Mouse (Mus musculus) kidney, adult 2 months (tissue): ENCODE data around the gene Hmcn2. TPM values are rescaled to one million over a fixed set of nuclear protein-coding genes. Genes with fewer than 3 reads are reported as not detected.

Experiments used
- DNase-seq: peaks from one replicate; pipeline ENCODE4 v3.0.0; 2021
- H3K27ac ChIP-seq: fragments of 200-500 bp; 2 replicates; pipeline ENCODE4 v1.5.1; 2012; ENCODE audit warnings: low read depth, low read length, control low read depth, inconsistent platforms; ENCODE audit not compliant: insufficient read depth
- H3K27me3 ChIP-seq: fragments of 200-500 bp; replicated peaks from 2 replicates; pipeline ENCODE4 v1.6.1; 2012; ENCODE audit warnings: mild to moderate bottlenecking, moderate library complexity, low read length, inconsistent platforms; ENCODE audit not compliant: control insufficient read depth, insufficient read depth
- H3K36me3 ChIP-seq: fragments of 200-500 bp; 2 replicates; pipeline ENCODE4 v1.6.1; 2012; ENCODE audit warnings: mild to moderate bottlenecking, moderate library complexity, low read length, inconsistent platforms; ENCODE audit not compliant: control insufficient read depth, insufficient read depth
- H3K4me1 ChIP-seq: fragments of 200-500 bp; 2 replicates; pipeline ENCODE4 v1.6.1; 2011; ENCODE audit warnings: low read length; ENCODE audit not compliant: control insufficient read depth, insufficient read depth
- H3K4me3 ChIP-seq: fragments of 200-500 bp; 2 replicates; pipeline ENCODE4 v1.5.1; 2011; ENCODE audit warnings: mild to moderate bottlenecking, low read depth, low read length, control low read depth; ENCODE audit not compliant: insufficient read depth
- CTCF ChIP-seq: fragments of 200-500 bp; conservative IDR thresholded peaks from 2 replicates; pipeline ENCODE4 v1.5.1; 2011; ENCODE audit warnings: low read depth, mild to moderate bottlenecking, control low read depth, low read length, moderate library complexity, mixed read lengths; ENCODE audit not compliant: insufficient read depth, insufficient read length
- POLR2A ChIP-seq: fragments of 200-500 bp; IDR thresholded peaks from one replicate; pipeline ENCODE4 v1.6.1; 2011; ENCODE audit warnings: low read depth, low read length, control low read depth
- WGBS: fragments of 180-500 bp; shearing (Covaris S2); methylation state at CpG from one replicate; pipeline ENCODE4 v1.1.7; 2018; 5-methylcytosine and 5-hydroxymethylcytosine counted together
- polyA plus RNA-seq: library from polyadenylated mRNA; depleted of rRNA; stranded (reverse); fragments of >200 nt; gene quantifications from 2 replicates; pipeline ENCODE4 v1.2.3, GENCODE M21; 2012

Hmcn2 gene
- polyA plus RNA-seq, 1 experiment = 14.3 TPM

- no peak for TF ChIP-seq CTCF
- TF ChIP-seq POLR2A = no peak
- no peak for DNase-seq
- 79% methylated on average over 22 of the region's 22 CpGs for WGBS
- Histone ChIP-seq H3K36me3 (no peaks in the 10 kb centered on the region), H3K4me3 (no peak overlapping the region), H3K4me1 (no peaks in the 10 kb centered on the region), H3K27ac (no peak overlapping the region), H3K27me3 (no peaks in the 10 kb centered on the region)
These were observed 9.2 kb upstream of the Hmcn2 start for GRCm38 (mm10) chr2:31304801-31305665.

- DNase-seq = peak; percentile 19
- H3K27ac ChIP-seq = no peak overlapping the region
- no peaks in the 10 kb centered on the region for H3K27me3 ChIP-seq
- 51% methylated on average over 4 of the region's 4 CpGs for WGBS
- no peak overlapping the region for H3K4me3 ChIP-seq
- TF ChIP-seq CTCF (peak; percentile 57; the same call in 1 of the 2 replicates), POLR2A (no peak)
- H3K4me1 ChIP-seq = no peaks in the 10 kb centered on the region
- H3K36me3 ChIP-seq = no peaks in the 10 kb centered on the region
These were observed 8.5 kb upstream of the Hmcn2 start for GRCm38 (mm10) chr2:31305684-31306083.

GRCm38 (mm10) chr2:31308257-31308656 is 6.0 kb upstream of the Hmcn2 start:
- no peaks in the 10 kb centered on the region for H3K36me3 ChIP-seq
- WGBS = 70% methylated on average over 4 of the region's 4 CpGs
- no peak overlapping the region for H3K27ac ChIP-seq
- no peak overlapping the region for H3K4me3 ChIP-seq
- no peak for DNase-seq
- no peaks in the 10 kb centered on the region for H3K4me1 ChIP-seq
- no peak for TF ChIP-seq CTCF
- no peak for TF ChIP-seq POLR2A
- H3K27me3 ChIP-seq = no peaks in the 10 kb centered on the region

- Histone ChIP-seq H3K36me3 (no peaks in the 10 kb centered on the region), H3K27me3 (no peaks in the 10 kb centered on the region), H3K4me3 (no peak overlapping the region), H3K4me1 (no peaks in the 10 kb centered on the region), H3K27ac (no peak overlapping the region)
- WGBS = 33% methylated on average over 15 of the region's 15 CpGs
- no peak for DNase-seq
- TF ChIP-seq CTCF = no peak
- TF ChIP-seq POLR2A = no peak
These were observed 4.7 kb upstream of the Hmcn2 start for GRCm38 (mm10) chr2:31309549-31309948.

GRCm38 (mm10) chr2:31318162-31318561 is 3.9 kb downstream of the Hmcn2 start:
- no peak for DNase-seq

GRCm38 (mm10) chr2:31319200-31319599 is 5.0 kb downstream of the Hmcn2 start:
- WGBS = 72% methylated on average over 2 of the region's 2 CpGs
- H3K4me1 ChIP-seq = no peaks in the 10 kb centered on the region
- H3K27me3 ChIP-seq = no peaks in the 10 kb centered on the region
- H3K36me3 ChIP-seq = no peaks in the 10 kb centered on the region
- no peak overlapping the region for H3K27ac ChIP-seq
- TF ChIP-seq POLR2A = no peak
- no peak for DNase-seq
- H3K4me3 ChIP-seq = no peak overlapping the region

More at GRCm38 (mm10) chr2:31318162-31318561, 3.9 kb downstream of the Hmcn2 start:
- no peaks in the 10 kb centered on the region for H3K4me1 ChIP-seq
- H3K4me3 ChIP-seq = no peak overlapping the region
- TF ChIP-seq POLR2A (no peak), CTCF (no peak)
- 17% methylated on average over 2 of the region's 2 CpGs for WGBS
- no peak overlapping the region for H3K27ac ChIP-seq
- H3K27me3 ChIP-seq = no peaks in the 10 kb centered on the region
- H3K36me3 ChIP-seq = no peaks in the 10 kb centered on the region

- no peak for DNase-seq
- 57% methylated on average over 10 of the region's 10 CpGs for WGBS
- Histone ChIP-seq H3K27me3 (no peaks in the 10 kb centered on the region), H3K36me3 (no peaks in the 10 kb centered on the region), H3K4me3 (no peak overlapping the region), H3K4me1 (no peaks in the 10 kb centered on the region), H3K27ac (no peak overlapping the region)
- TF ChIP-seq POLR2A (no peak), CTCF (no peak)
These were observed 13.0 kb downstream of the Hmcn2 start for GRCm38 (mm10) chr2:31327186-31327585.
